Mouse (Mus musculus) forebrain, embryonic 11.5 days (tissue): ENCODE results near the gene Myh6. TPM values are rescaled to one million over a fixed set of nuclear protein-coding genes. Genes with fewer than 3 reads are reported as not detected.

Experiments used
- ATAC-seq: fragments of 200-750 bp; cut with Nextera tagmentation; replicated peaks from 2 replicates; pipeline ENCODE4 v1.8.0; 2017; ENCODE audit warnings: moderate TSS enrichment; ENCODE audit not compliant: low FRiP score
- DNase-seq: peaks from one replicate; pipeline ENCODE4 v3.0.0-alpha.2; 2017; ENCODE audit warnings: low spot score
- H3K27ac ChIP-seq: fragments of 300-500 bp; sonication (generic); 2 replicates; pipeline ENCODE4 v1.5.1; 2014; ENCODE audit warnings: low read depth, low read length
- H3K27me3 ChIP-seq: fragments of 300-500 bp; sonication (generic); 2 replicates; pipeline ENCODE4 v1.6.1; 2014; ENCODE audit warnings: mild to moderate bottlenecking, low read length, mixed read lengths; ENCODE audit not compliant: control insufficient read depth, insufficient read depth
- H3K36me3 ChIP-seq: fragments of 300-500 bp; sonication (generic); 2 replicates; pipeline ENCODE4 v1.6.1; 2014; ENCODE audit warnings: mild to moderate bottlenecking, low read length, moderate library complexity, mixed read lengths; ENCODE audit not compliant: control insufficient read depth, insufficient read depth
- H3K4me1 ChIP-seq: fragments of 300-500 bp; sonication (generic); replicated peaks from 2 replicates; pipeline ENCODE4 v1.6.1; 2014; ENCODE audit warnings: low read length, mixed read lengths; ENCODE audit not compliant: control insufficient read depth, insufficient read depth
- H3K4me2 ChIP-seq: fragments of 300-500 bp; sonication (generic); 2 replicates; pipeline ENCODE4 v1.6.1; 2014; ENCODE audit warnings: low read depth, mild to moderate bottlenecking, low read length, moderate library complexity, mixed read lengths; ENCODE audit not compliant: severe bottlenecking
- H3K4me3 ChIP-seq: fragments of 300-500 bp; sonication (generic); 2 replicates; pipeline ENCODE4 v1.5.1; 2014; ENCODE audit warnings: low read depth, low read length
- H3K9ac ChIP-seq: fragments of 300-500 bp; sonication (generic); 2 replicates; pipeline ENCODE4 v1.6.1; 2014; ENCODE audit warnings: low read length
- H3K9me3 ChIP-seq: fragments of 300-500 bp; sonication (generic); 2 replicates; pipeline ENCODE4 v1.6.1; 2016; ENCODE audit warnings: low read length, mixed read lengths; ENCODE audit not compliant: control insufficient read depth
- WGBS: fragments of 180-500 bp; shearing (Covaris S2); extraction: QIAGEN DNeasy Blood & Tissue Kit; methylation state at CpG from one replicate; pipeline ENCODE4 v1.1.7; 2014; 5-methylcytosine and 5-hydroxymethylcytosine counted together
- polyA plus RNA-seq: library from polyadenylated mRNA; unstranded; fragments of >200 nt; fragmentation: Nextera tagmentation; extraction: Ambion mirVana; gene quantifications from 2 replicates; pipeline ENCODE4 v1.2.1, GENCODE M21; 2014

Gene Myh6
- polyA plus RNA-seq, 1 experiment from 2014 or later: not detected

GRCm38 (mm10) chr14:54938431-54939219 is 28.1 kb downstream of the Myh6 start:
- no peaks in the 10 kb centered on the region for H3K36me3 ChIP-seq
- ATAC-seq (no peak), DNase-seq (no peak)
- H3K4me1 ChIP-seq: no peaks in the 10 kb centered on the region
- H3K9ac ChIP-seq: no peak overlapping the region
- H3K4me3 ChIP-seq: no peak overlapping the region
- no peaks in the 10 kb centered on the region for H3K27me3 ChIP-seq
- no peaks in the 10 kb centered on the region for H3K9me3 ChIP-seq
- H3K27ac ChIP-seq: no peak overlapping the region
- WGBS: 82% methylated on average over 15 of the region's 15 CpGs
- H3K4me2 ChIP-seq: no peak overlapping the region

- H3K27me3 ChIP-seq: no peaks in the 10 kb centered on the region
- H3K4me2 ChIP-seq: no peak overlapping the region
- H3K9me3 ChIP-seq: no peaks in the 10 kb centered on the region
- H3K4me1 ChIP-seq: no peaks in the 10 kb centered on the region
- no peak overlapping the region for H3K9ac ChIP-seq
- H3K4me3 ChIP-seq: no peak overlapping the region
- no peaks in the 10 kb centered on the region for H3K36me3 ChIP-seq
- H3K27ac ChIP-seq: no peak overlapping the region
- no peak for DNase-seq
- no peak for ATAC-seq
- WGBS: 85% methylated on average over 16 of the region's 16 CpGs
Measured at GRCm38 (mm10) chr14:54937361-54938182, 29.2 kb downstream of the Myh6 start.

- Histone ChIP-seq H3K27ac (no peak overlapping the region), H3K27me3 (no peaks in the 10 kb centered on the region), H3K9ac (no peak overlapping the region; the same call in 1 of the 2 replicates), H3K4me3 (no peak overlapping the region), H3K36me3 (no peaks in the 10 kb centered on the region), H3K4me1 (no peaks in the 10 kb centered on the region), H3K4me2 (no peak overlapping the region), H3K9me3 (no peaks in the 10 kb centered on the region)
- no peak for ATAC-seq
- no peak for DNase-seq
- 71% methylated on average over 6 of the region's 6 CpGs for WGBS
Measured at GRCm38 (mm10) chr14:54936831-54937160, 29.9 kb downstream of the Myh6 start.

DNA sequence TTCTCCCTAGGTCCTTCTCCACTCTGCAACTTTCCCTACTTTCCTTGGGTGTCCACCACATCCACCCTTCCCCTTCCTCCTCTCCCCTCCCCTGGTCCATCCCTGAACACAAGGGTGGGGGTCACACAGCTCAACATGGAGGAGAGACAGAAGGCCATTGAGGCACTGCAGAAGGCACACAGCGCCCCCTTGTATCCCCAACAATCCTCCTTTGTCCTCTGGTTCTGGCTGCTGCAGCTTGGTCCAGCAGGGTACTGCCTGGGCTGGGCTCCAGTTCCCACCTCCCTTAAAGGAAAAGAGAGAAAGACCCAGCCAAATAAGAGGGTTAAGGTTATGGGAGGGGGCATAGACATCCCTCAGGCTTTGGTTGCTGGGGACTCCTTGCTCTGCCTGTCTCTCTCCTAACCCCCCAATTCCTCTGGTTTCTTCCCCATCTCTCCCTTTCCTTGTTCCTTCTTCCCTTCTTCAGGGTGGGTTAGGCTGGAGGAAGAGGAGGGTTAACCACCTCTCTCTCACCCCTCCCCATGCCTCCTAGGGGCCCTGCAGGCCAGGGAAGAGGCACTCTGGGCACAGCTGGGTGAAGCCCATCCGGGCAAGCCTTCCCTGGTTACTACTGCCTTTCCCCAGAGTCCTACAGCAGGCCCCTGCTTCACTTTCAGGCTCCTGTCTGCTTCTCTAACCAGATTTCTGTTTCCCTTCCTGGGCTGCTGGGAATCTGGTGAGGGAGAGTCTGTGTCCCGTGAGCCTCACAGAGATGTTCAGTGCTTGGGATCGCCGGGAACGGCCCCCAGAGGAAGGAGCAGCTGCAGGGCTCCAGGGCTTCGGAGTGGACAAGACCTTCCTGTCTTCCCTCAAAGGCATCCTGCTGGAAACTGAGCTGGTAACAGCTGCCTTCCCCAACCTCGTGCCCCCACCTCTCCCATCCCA is 30.6 kb downstream of the Myh6 start, which contains the start of gene Cmtm5:
TSS of gene Cmtm5 (plus strand) at position 358 of the 927 bp plus-strand sequence.
- Histone ChIP-seq H3K9me3 (no peaks in the 10 kb centered on the region), H3K4me1 (no peaks in the 10 kb centered on the region), H3K4me3 (no peak within 1 kb of the TSS), H3K27me3 (no peaks in the 10 kb centered on the region), H3K4me2 (no peak within 1 kb of the TSS), H3K27ac (no peak within 1 kb of the TSS), H3K36me3 (no peaks in the 10 kb centered on the region), H3K9ac (no peak within 1 kb of the TSS; the same call in 1 of the 2 replicates)
- 49% methylated on average over 8 of the region's 8 CpGs for WGBS
- no peak for DNase-seq
- no peak for ATAC-seq

DNA sequence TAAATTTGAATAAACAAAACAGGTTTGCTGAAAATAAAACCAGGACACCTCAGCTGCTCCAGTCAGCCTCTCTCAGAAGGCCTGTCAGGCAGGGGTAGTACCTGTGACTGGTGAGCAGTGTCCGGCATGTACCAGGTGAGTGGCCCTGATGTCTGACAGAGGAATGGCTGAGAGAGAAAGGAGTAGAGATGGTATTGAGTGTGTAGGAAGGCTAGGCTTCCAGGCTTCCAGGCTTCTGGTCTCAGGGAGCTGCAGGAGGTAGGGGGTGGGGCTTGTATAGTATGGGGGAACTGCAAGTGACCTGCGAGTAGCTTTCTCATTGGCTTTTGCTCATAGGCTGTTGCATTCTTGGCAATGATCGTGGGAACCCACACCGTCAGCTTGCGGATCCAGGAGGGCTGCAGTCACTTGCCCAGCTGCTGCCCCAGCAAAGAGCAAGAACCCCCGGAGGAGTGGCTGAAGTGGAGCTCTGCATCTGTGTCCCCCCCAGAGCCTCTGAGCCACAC is 34.0 kb downstream of the Myh6 start, which contains the start of gene Il25:
TSS of gene Il25 (plus strand) at position 51 of the 506 bp plus-strand sequence.
- no peaks in the 10 kb centered on the region for H3K9me3 ChIP-seq
- WGBS: 42% methylated on average over 6 of the region's 6 CpGs
- no peak within 1 kb of the TSS for H3K27ac ChIP-seq
- H3K4me3 ChIP-seq: no peak within 1 kb of the TSS
- H3K4me2 ChIP-seq: no peak within 1 kb of the TSS
- H3K27me3 ChIP-seq: no peaks in the 10 kb centered on the region
- H3K36me3 ChIP-seq: no peaks in the 10 kb centered on the region
- no peak within 1 kb of the TSS for H3K9ac ChIP-seq
- ATAC-seq (no peak), DNase-seq (no peak)
- H3K4me1 ChIP-seq: no peaks in the 10 kb centered on the region

DNA sequence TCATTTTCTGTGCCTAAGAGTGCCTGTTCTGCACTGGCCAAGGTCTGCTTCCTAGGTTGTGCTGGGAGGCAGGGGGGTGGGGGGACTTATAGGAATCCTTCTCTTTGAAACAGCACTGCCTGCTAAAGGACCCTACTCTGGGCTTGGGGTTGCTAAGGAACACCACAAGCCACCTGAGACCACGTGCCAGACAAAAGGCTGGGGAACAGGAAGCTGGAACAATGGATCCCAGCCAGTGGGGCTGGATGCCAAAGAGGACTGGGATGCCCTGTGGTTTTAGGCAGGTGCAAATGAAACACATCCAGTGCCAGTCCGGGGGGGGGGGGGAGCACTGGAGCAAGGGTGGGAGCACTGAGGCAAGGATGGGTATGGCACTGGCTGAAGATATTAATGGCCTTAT is 36.3 kb downstream of the Myh6 start:
- Histone ChIP-seq H3K4me1 (peaks cover 10% of the 10 kb centered on the region; the same call in 1 of the 2 replicates), H3K27ac (no peak overlapping the region), H3K27me3 (no peaks in the 10 kb centered on the region), H3K4me2 (no peak overlapping the region), H3K9ac (no peak overlapping the region), H3K4me3 (no peak overlapping the region), H3K36me3 (no peaks in the 10 kb centered on the region), H3K9me3 (no peaks in the 10 kb centered on the region)
- WGBS: 25% methylated on average over 2 of the region's 2 CpGs
- ATAC-seq (no peak), DNase-seq (no peak)

GRCm38 (mm10) chr14:54929801-54930200 is 36.9 kb downstream of the Myh6 start:
- H3K4me2 ChIP-seq: no peak overlapping the region
- no peak overlapping the region for H3K4me3 ChIP-seq
- WGBS: 83% methylated on average over 5 of the region's 5 CpGs
- no peaks in the 10 kb centered on the region for H3K27me3 ChIP-seq
- no peak overlapping the region for H3K27ac ChIP-seq
- peaks cover 14% of the 10 kb centered on the region; the same call in 1 of the 2 replicates for H3K4me1 ChIP-seq
- no peaks in the 10 kb centered on the region for H3K9me3 ChIP-seq
- no peak overlapping the region for H3K9ac ChIP-seq
- ATAC-seq: no peak
- DNase-seq: no peak
- no peaks in the 10 kb centered on the region for H3K36me3 ChIP-seq

- H3K36me3 ChIP-seq: peaks cover 1% of the 10 kb centered on the region
- H3K27ac ChIP-seq: peak overlapping the region; percentile 98
- H3K4me1 ChIP-seq: peaks cover 14% of the 10 kb centered on the region; the same call in 1 of the 2 replicates
- no peaks in the 10 kb centered on the region for H3K9me3 ChIP-seq
- DNase-seq (no peak), ATAC-seq (no peak)
- H3K27me3 ChIP-seq: no peaks in the 10 kb centered on the region
- WGBS: 14% methylated on average over 7 of the region's 7 CpGs
- H3K9ac ChIP-seq: peak overlapping the region; percentile 95
- peak overlapping the region; percentile 52 for H3K4me3 ChIP-seq
- H3K4me2 ChIP-seq: peak overlapping the region; percentile 96
Measured at GRCm38 (mm10) chr14:54927296-54927695, 39.4 kb downstream of the Myh6 start.
